Mouse (Mus musculus): ENCODE measurements around the gene Arhgef6.

Arhgef6 gene

GRCm38 (mm10) chrX:57196319-57196718 lies 142.2 kb downstream of the Arhgef6 start:
- DNase-seq (ENCODE audit: low spot score), result no peak

GRCm38 (mm10) chrX:57189335-57189734 lies 149.2 kb downstream of the Arhgef6 start:
- no peak for DNase-seq (ENCODE audit: low spot score)

GRCm38 (mm10) chrX:57187301-57187700 lies 151.2 kb downstream of the Arhgef6 start:
- no peak for DNase-seq (ENCODE audit: low spot score)

GRCm38 (mm10) chrX:57183359-57183758 lies 155.2 kb downstream of the Arhgef6 start:
- DNase-seq (ENCODE audit: low spot score), result no peak

GRCm38 (mm10) chrX:57182470-57182869 lies 156.1 kb downstream of the Arhgef6 start:
- DNase-seq (ENCODE audit: low spot score), result no peak
